In genomic region chr3:152702274-152702843, GRCm38 (mm10) we compare ENCODE assay signal across 11 mouse cellular contexts. TPM values are rescaled to one million over a fixed set of nuclear protein-coding genes. Genes with fewer than 3 reads are reported as not detected.
A peak's percentile ranks its signal among the peaks of the same experiment; 100 is the strongest.
DNase-seq lines count a peak whose midpoint lies in the region; ATAC-seq and TF ChIP-seq lines count a peak whose summit lies in the region.
"Had no signal": no experiment of that assay in that cellular context is flagged by ENCODE, and none has a peak within 500 bp of the region (broad histone marks: within the 10 kb centered on the region; RNA-seq: fewer than 3 reads in every experiment).

No protein-coding gene starts in this region.

- TF ChIP-seq POLR2A in thymus, adult 2 months (IDR thresholded peaks at IDR 0.05; ENCODE audit: control insufficient read depth, extremely low read depth, insufficient read depth, low read length, poor library complexity): no peak

- 0 out of 2 replicates have a peak, but pooled peaks have one; percentile 54 for ATAC-seq in kidney, embryonic 15.5 days (replicated peaks; ENCODE audit: low FRiP score)
- peak; percentile 77 for ATAC-seq in forebrain, postnatal 0 days
- ATAC-seq in midbrain, embryonic 15.5 days (replicated peaks): peak; percentile 67; the same call in 1 of the 2 replicates

- H3K27me3 ChIP-seq in kidney, embryonic 15.5 days: no peaks in the 10 kb centered on the region
- H3K27me3 ChIP-seq in forebrain, postnatal 0 days (ENCODE audit: insufficient read depth, low read length): no peaks in the 10 kb centered on the region
- no peaks in the 10 kb centered on the region for H3K27me3 ChIP-seq in midbrain, embryonic 15.5 days (replicated peaks)
- H3K27me3 ChIP-seq in thymus, adult 2 months (ENCODE audit: control insufficient read depth, insufficient read depth, low read length): no peaks in the 10 kb centered on the region
- H3K27me3 ChIP-seq: Patski had no signal

- H3K4me1 ChIP-seq in kidney, embryonic 15.5 days: 0 out of 2 replicates have a peak, but pooled peaks cover 5% of the 10 kb centered on the region
- no peaks in the 10 kb centered on the region for H3K4me1 ChIP-seq in forebrain, postnatal 0 days (ENCODE audit: insufficient read depth)
- H3K4me1 ChIP-seq in midbrain, embryonic 15.5 days: no peaks in the 10 kb centered on the region
- no peaks in the 10 kb centered on the region for H3K4me1 ChIP-seq in thymus, adult 2 months (replicated peaks; ENCODE audit: control insufficient read depth, insufficient read depth, low read length)

- no peak overlapping the region for H3K9ac ChIP-seq in kidney, embryonic 15.5 days
- H3K9ac ChIP-seq in forebrain, postnatal 0 days: no peak overlapping the region
- H3K9ac ChIP-seq in midbrain, embryonic 15.5 days: no peak overlapping the region

- H3K9me3 ChIP-seq in kidney, embryonic 15.5 days (replicated peaks): no peaks in the 10 kb centered on the region
- H3K9me3 ChIP-seq in forebrain, postnatal 0 days (ENCODE audit: low read length): no peaks in the 10 kb centered on the region
- no peaks in the 10 kb centered on the region for H3K9me3 ChIP-seq in midbrain, embryonic 15.5 days

- H3K36me3 ChIP-seq in kidney, embryonic 15.5 days: no peaks in the 10 kb centered on the region
- H3K36me3 ChIP-seq in forebrain, postnatal 0 days (ENCODE audit: insufficient read depth): no peaks in the 10 kb centered on the region
- no peaks in the 10 kb centered on the region for H3K36me3 ChIP-seq in midbrain, embryonic 15.5 days (replicated peaks)
- no peaks in the 10 kb centered on the region for H3K36me3 ChIP-seq in thymus, adult 2 months (ENCODE audit: control insufficient read depth, insufficient read depth, low read length)

- peak overlapping the region; percentile 29 for H3K4me3 ChIP-seq in kidney, embryonic 15.5 days (replicated peaks)
- peak overlapping the region; percentile 18; the same call in 1 of the 2 replicates for H3K4me3 ChIP-seq in forebrain, postnatal 0 days (ENCODE audit: low read depth, low read length)
- peak overlapping the region; percentile 26 for H3K4me3 ChIP-seq in midbrain, embryonic 15.5 days
- H3K4me3 ChIP-seq in thymus, adult 2 months (ENCODE audit: control insufficient read depth, insufficient read depth, low read length): no peak overlapping the region

- H3K4me2 ChIP-seq in kidney, embryonic 15.5 days: peak overlapping the region; percentile 43
- H3K4me2 ChIP-seq in forebrain, postnatal 0 days (ENCODE audit: low read depth): peak overlapping the region; percentile 27; the same call in 1 of the 2 replicates
- H3K4me2 ChIP-seq in midbrain, embryonic 15.5 days: peak overlapping the region; percentile 38

- TF ChIP-seq CTCF in forebrain, postnatal 0 days (IDR thresholded peaks at IDR 0.05; ENCODE audit: low read depth): no peak
- TF ChIP-seq CTCF in thymus, adult 2 months (IDR thresholded peaks at IDR 0.05; ENCODE audit: borderline replicate concordance, control insufficient read depth, extremely low read depth, insufficient read depth, low read length, poor library complexity): no peak

- no peak overlapping the region for H3K27ac ChIP-seq in kidney, embryonic 15.5 days
- H3K27ac ChIP-seq in forebrain, postnatal 0 days (ENCODE audit: low read depth, low read length): no peak overlapping the region
- H3K27ac ChIP-seq in midbrain, embryonic 15.5 days: no peak overlapping the region
- no peak overlapping the region for H3K27ac ChIP-seq in thymus, adult 2 months (ENCODE audit: control insufficient read depth, insufficient read depth, low read length)

- no peak for DNase-seq in kidney, postnatal 4 days
- DNase-seq in brain, adult 2 months (ENCODE audit: low read depth, low spot score): peak; percentile 66
- DNase-seq in forebrain, postnatal 0 days: peak; percentile 50
- DNase-seq in thymus, adult 2 months: no peak
- no peak for DNase-seq in frontal cortex, postnatal 14 days (ENCODE audit: low spot score in 2 of 2)
- DNase-seq in natural killer cell, adult 2 months (ENCODE audit: low spot score in 2 of 2): no peak
- DNase-seq: cerebellum, postnatal 36 days; lung, adult 2 months had no signal

- 55% methylated on average over 8 of the region's 8 CpGs for WGBS in kidney, embryonic 15.5 days
- WGBS in forebrain, postnatal 0 days: 53% methylated on average over 8 of the region's 8 CpGs
- WGBS in midbrain, embryonic 15.5 days: 44% methylated on average over 8 of the region's 8 CpGs
- WGBS in thymus, adult 2 months: 62% methylated on average over 8 of the region's 8 CpGs

RNA-seq across cellular contexts. Expression of gene Pigk, which starts 11.5 kb away (rescaled TPM):
- 42.2 and 45.6 TPM in 2 replicates for polyA plus RNA-seq in kidney, embryonic 15.5 days (2015; fragmentation: Nextera tagmentation; extraction: Ambion mirVana)
- 29.7 and 31.8 TPM in 2 replicates for total RNA-seq in forebrain, postnatal 0 days (2014; rRNA removed)
- polyA plus RNA-seq in forebrain, postnatal 0 days (2015; fragmentation: Nextera tagmentation; extraction: Ambion mirVana): 41.1 and 46.0 TPM in 2 replicates
- 49.1 and 53.0 TPM in 2 replicates for polyA plus RNA-seq in midbrain, embryonic 15.5 days (2015; fragmentation: Nextera tagmentation; extraction: Ambion mirVana)
- polyA plus RNA-seq in thymus, adult 2 months (2012; rRNA removed): 10.9 and 12.8 TPM in 2 replicates

RNA-seq across cellular contexts. Expression of gene Ak5, which starts 34.2 kb away (rescaled TPM):
- polyA plus RNA-seq in kidney, embryonic 15.5 days (2015; fragmentation: Nextera tagmentation; extraction: Ambion mirVana): 3.1 and 3.6 TPM in 2 replicates
- 14.6 and 14.8 TPM in 2 replicates for total RNA-seq in forebrain, postnatal 0 days (2014; rRNA removed)
- 18.0 and 27.2 TPM in 2 replicates for polyA plus RNA-seq in forebrain, postnatal 0 days (2015; fragmentation: Nextera tagmentation; extraction: Ambion mirVana)
- polyA plus RNA-seq in midbrain, embryonic 15.5 days (2015; fragmentation: Nextera tagmentation; extraction: Ambion mirVana): 12.2 and 13.7 TPM in 2 replicates
- polyA plus RNA-seq in thymus, adult 2 months (2012; rRNA removed): 0.11 and 0.61 TPM in 2 replicates

Comparison
In these comparisons a context has a peak if more than half of its experiments do, and no peak if none do; other contexts are left out.
1. DNase-seq: peak in brain, adult 2 months (single experiment) and forebrain, postnatal 0 days (single experiment); none in kidney, postnatal 4 days (0 of 2), thymus, adult 2 months (single experiment), frontal cortex, postnatal 14 days (0 of 2) and natural killer cell, adult 2 months (0 of 2).
2. Peak in every context shown above with its lines, with median percentiles within 50 percentile points of each other: ATAC-seq and H3K4me2 ChIP-seq.